Mouse (Mus musculus) heart, embryonic 14.5 days (tissue): ENCODE results near the gene Tubgcp5. TPM values are rescaled to one million over a fixed set of nuclear protein-coding genes. Genes with fewer than 3 reads are reported as not detected.

Source experiments
- ATAC-seq: fragments of 200-750 bp; cut with Nextera tagmentation; 2 replicates; pipeline ENCODE4 v1.8.0; 2017; ENCODE audit warnings: low read depth, moderate TSS enrichment; ENCODE audit not compliant: insufficient number of reproducible peaks, insufficient read depth, low FRiP score
- H3K27ac ChIP-seq, 2 experiments: fragments of 200-500 bp in 1 of 2; fragments of 300-500 bp in 1 of 2; sonication (generic) in 1 of 2; replicated peaks in 1 of 2; 2 replicates each; pipeline ENCODE4 v1.5.1; 2012 to 2014; ENCODE audit warnings: low read depth in 2 of 2, low read length in 2 of 2, control low read depth in 1 of 2, mild to moderate bottlenecking in 1 of 2, mixed read lengths in 1 of 2; ENCODE audit not compliant: control insufficient read depth in 1 of 2, insufficient read depth in 1 of 2
- H3K27me3 ChIP-seq: fragments of 300-500 bp; sonication (generic); 2 replicates; pipeline ENCODE4 v1.6.1; 2014; ENCODE audit warnings: mild to moderate bottlenecking, low read length, control low read depth; ENCODE audit not compliant: control insufficient read depth, insufficient read depth
- H3K36me3 ChIP-seq: fragments of 300-500 bp; sonication (generic); 2 replicates; pipeline ENCODE4 v1.6.1; 2014; ENCODE audit warnings: mild to moderate bottlenecking, control low read depth, low read length, mixed read lengths; ENCODE audit not compliant: control insufficient read depth, insufficient read depth
- H3K4me1 ChIP-seq, 2 experiments: fragments of 200-500 bp in 1 of 2; fragments of 300-500 bp in 1 of 2; sonication (generic) in 1 of 2; 2 replicates each; pipeline ENCODE4 v1.6.1; 2012 to 2014; ENCODE audit warnings: low read length in 2 of 2, control low read depth in 1 of 2, mixed read lengths in 1 of 2; ENCODE audit not compliant: control insufficient read depth in 2 of 2, insufficient read depth in 2 of 2
- H3K4me2 ChIP-seq: fragments of 300-500 bp; sonication (generic); 2 replicates; pipeline ENCODE4 v1.6.1; 2014; ENCODE audit warnings: mild to moderate bottlenecking, low read length
- H3K4me3 ChIP-seq, 2 experiments: fragments of 200-500 bp in 1 of 2; fragments of 300-500 bp in 1 of 2; sonication (generic) in 1 of 2; 2 replicates each; pipeline ENCODE4 v1.5.1; 2012 to 2014; ENCODE audit warnings: low read length in 2 of 2, mild to moderate bottlenecking in 2 of 2, control low read depth in 1 of 2, low read depth in 1 of 2, moderate library complexity in 1 of 2; ENCODE audit not compliant: control insufficient read depth in 1 of 2, insufficient read depth in 1 of 2
- H3K9ac ChIP-seq: fragments of 300-500 bp; sonication (generic); 2 replicates; pipeline ENCODE4 v1.6.1; 2014; ENCODE audit warnings: mild to moderate bottlenecking, low read length
- H3K9me3 ChIP-seq: fragments of 300-500 bp; sonication (generic); 2 replicates; pipeline ENCODE4 v1.6.1; 2016; ENCODE audit warnings: low read length, control low read depth; ENCODE audit not compliant: control insufficient read depth
- WGBS: fragments of 180-500 bp; shearing (Covaris S2); extraction: QIAGEN DNeasy Blood & Tissue Kit; methylation state at CpG from one replicate; pipeline ENCODE4 v1.1.7; 2014; 5-methylcytosine and 5-hydroxymethylcytosine counted together
- polyA plus RNA-seq: library from polyadenylated mRNA; unstranded; fragments of >200 nt; fragmentation: Nextera tagmentation; extraction: Ambion mirVana; gene quantifications from 2 replicates; pipeline ENCODE4 v1.2.1, GENCODE M21; 2014

Gene Tubgcp5
- polyA plus RNA-seq, 1 experiment from 2014 or later = 16.4 TPM

GRCm38 (mm10) chr7:55855597-55855996 is 61.6 kb downstream of the Tubgcp5 start:
- Histone ChIP-seq H3K27ac (no peak overlapping the region), H3K9me3 (no peaks in the 10 kb centered on the region), H3K4me2 (no peak overlapping the region), H3K9ac (no peak overlapping the region), H3K27me3 (no peaks in the 10 kb centered on the region), H3K36me3 (no peaks in the 10 kb centered on the region), H3K4me1 (peaks cover 7 to 19% of the 10 kb centered on the region in 2 experiments), H3K4me3 (no peak overlapping the region)
- 82% methylated on average over 3 of the region's 3 CpGs for WGBS
- ATAC-seq = no peak

DNA sequence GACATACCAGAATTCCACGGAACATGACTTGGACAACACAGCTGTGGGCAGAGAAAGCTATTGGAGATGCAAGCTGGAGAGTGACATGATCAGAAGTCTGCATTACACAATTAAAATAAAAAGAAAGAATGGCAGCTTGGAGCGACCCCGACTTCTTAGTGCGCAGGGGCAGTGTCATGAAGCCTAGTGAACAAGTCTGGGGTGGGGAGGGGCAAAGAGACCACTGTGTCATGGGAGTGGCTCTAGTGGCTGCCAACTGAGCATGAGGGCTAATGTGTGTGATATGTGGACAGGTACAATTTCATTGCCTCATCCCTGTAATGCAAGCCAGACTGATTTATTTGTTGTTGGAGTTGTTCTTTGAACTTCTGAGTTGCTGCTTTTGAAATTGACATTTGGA is 62.8 kb downstream of the Tubgcp5 start:
- no peak overlapping the region for H3K4me3 ChIP-seq
- WGBS = 97% methylated on average over 4 of the region's 4 CpGs
- H3K9me3 ChIP-seq = no peaks in the 10 kb centered on the region
- no peak for ATAC-seq
- H3K4me2 ChIP-seq = no peak overlapping the region
- no peak overlapping the region for H3K9ac ChIP-seq
- H3K27me3 ChIP-seq = no peaks in the 10 kb centered on the region
- no peak overlapping the region for H3K27ac ChIP-seq
- peaks cover 4 to 21% of the 10 kb centered on the region in 2 experiments; a peak in 3 of 4 replicates for H3K4me1 ChIP-seq
- no peaks in the 10 kb centered on the region for H3K36me3 ChIP-seq

DNA sequence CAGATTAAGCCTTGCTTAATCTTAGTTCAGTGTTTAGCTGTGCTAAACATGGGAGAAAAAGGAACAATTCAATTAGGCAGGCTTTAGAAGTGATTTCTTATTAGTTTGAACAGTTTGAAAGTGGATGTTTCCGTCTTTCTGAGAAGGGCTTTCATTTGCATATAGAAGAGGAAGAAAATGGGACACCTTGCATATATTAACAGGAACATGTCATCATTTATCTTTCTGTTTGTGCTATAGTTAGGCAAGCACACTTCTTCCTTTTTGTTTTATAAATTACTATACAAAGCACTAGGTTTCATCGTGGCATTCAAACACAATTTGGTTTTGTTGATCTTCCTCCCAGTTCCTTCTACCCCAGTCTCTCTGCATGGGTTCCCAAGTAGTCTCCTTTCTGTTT is 63.8 kb downstream of the Tubgcp5 start:
- 88% methylated on average over 2 of the region's 2 CpGs for WGBS
- no peak for ATAC-seq
- no peaks in the 10 kb centered on the region for H3K9me3 ChIP-seq

DNA sequence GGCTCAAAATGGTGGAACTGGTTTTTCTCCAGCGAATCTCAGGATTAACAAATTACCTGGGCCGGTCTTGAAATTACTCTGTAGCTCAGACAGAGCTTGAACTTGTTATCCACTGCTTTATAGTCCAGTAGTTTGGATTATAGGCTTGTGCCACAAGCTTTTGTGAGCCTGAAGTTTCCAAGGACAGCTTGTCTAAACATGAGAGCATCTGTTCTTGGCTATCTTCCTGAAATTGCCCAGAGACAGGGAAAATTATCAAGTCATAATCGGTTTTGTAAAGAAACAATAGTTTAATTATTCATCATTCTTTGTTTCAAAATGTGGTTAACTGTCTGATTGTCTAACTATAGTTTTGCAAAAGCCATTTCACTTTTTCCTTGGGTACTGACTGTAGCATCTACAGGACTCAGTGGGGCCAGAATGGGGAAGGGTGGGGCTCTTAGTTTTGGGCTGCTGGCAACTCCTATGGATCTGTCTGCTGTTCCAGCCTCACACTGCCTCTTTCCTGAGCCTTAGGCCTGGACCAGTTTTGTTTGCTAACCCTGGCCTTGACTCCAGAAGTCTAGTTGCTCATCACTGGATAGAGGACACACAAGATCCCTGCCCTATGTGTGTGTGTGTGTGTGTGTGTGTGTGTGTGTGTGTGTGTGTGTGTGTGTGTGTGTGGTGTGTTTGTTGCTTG is 65.0 kb downstream of the Tubgcp5 start:
- H3K36me3 ChIP-seq = no peaks in the 10 kb centered on the region
- H3K4me1 ChIP-seq = peaks cover 4 to 21% of the 10 kb centered on the region in 2 experiments; a peak in 3 of 4 replicates
- H3K27ac ChIP-seq = no peak overlapping the region
- no peaks in the 10 kb centered on the region for H3K9me3 ChIP-seq
- no peaks in the 10 kb centered on the region for H3K27me3 ChIP-seq
- H3K4me3 ChIP-seq = no peak overlapping the region
- no peak for ATAC-seq
- no peak overlapping the region for H3K4me2 ChIP-seq
- no peak overlapping the region for H3K9ac ChIP-seq
- 86% methylated on average over 3 of the region's 3 CpGs for WGBS

More for the DNA sequence above, 63.8 kb downstream of the Tubgcp5 start:
- H3K4me2 ChIP-seq = no peak overlapping the region
- H3K4me3 ChIP-seq = no peak overlapping the region
- no peaks in the 10 kb centered on the region for H3K36me3 ChIP-seq
- peaks cover 4 to 21% of the 10 kb centered on the region in 2 experiments; a peak in 3 of 4 replicates for H3K4me1 ChIP-seq
- H3K27me3 ChIP-seq = no peaks in the 10 kb centered on the region
- H3K27ac ChIP-seq = no peak overlapping the region
- H3K9ac ChIP-seq = no peak overlapping the region

GRCm38 (mm10) chr7:55859518-55859872 is 65.5 kb downstream of the Tubgcp5 start:
- Histone ChIP-seq H3K36me3 (no peaks in the 10 kb centered on the region), H3K4me1 (peaks cover 4 to 21% of the 10 kb centered on the region in 2 experiments; a peak in 3 of 4 replicates), H3K9ac (no peak overlapping the region), H3K9me3 (no peaks in the 10 kb centered on the region), H3K27ac (no peak overlapping the region), H3K4me3 (no peak overlapping the region), H3K4me2 (no peak overlapping the region), H3K27me3 (no peaks in the 10 kb centered on the region)
- 74% methylated on average over 2 of the region's 2 CpGs for WGBS
- no peak for ATAC-seq

- no peak for ATAC-seq
- no peaks in the 10 kb centered on the region for H3K36me3 ChIP-seq
- no peak overlapping the region for H3K4me2 ChIP-seq
- H3K4me1 ChIP-seq = peaks cover 4 to 21% of the 10 kb centered on the region in 2 experiments; a peak in 3 of 4 replicates
- H3K9ac ChIP-seq = no peak overlapping the region
- no peak overlapping the region for H3K27ac ChIP-seq
- no peaks in the 10 kb centered on the region for H3K9me3 ChIP-seq
- WGBS = 84% methylated on average over 6 of the region's 6 CpGs
- no peak overlapping the region for H3K4me3 ChIP-seq
- H3K27me3 ChIP-seq = no peaks in the 10 kb centered on the region
Observed at GRCm38 (mm10) chr7:55859956-55860355, 66.0 kb downstream of the Tubgcp5 start.

GRCm38 (mm10) chr7:55861175-55861574 is 67.2 kb downstream of the Tubgcp5 start:
- Histone ChIP-seq H3K27me3 (no peaks in the 10 kb centered on the region), H3K4me1 (peaks cover 3 to 18% of the 10 kb centered on the region in 2 experiments; a peak in 3 of 4 replicates), H3K36me3 (no peaks in the 10 kb centered on the region), H3K4me2 (no peak overlapping the region), H3K9me3 (no peaks in the 10 kb centered on the region), H3K27ac (no peak overlapping the region), H3K9ac (no peak overlapping the region), H3K4me3 (no peak overlapping the region)
- WGBS = 87% methylated on average over 4 of the region's 4 CpGs
- ATAC-seq = no peak

DNA sequence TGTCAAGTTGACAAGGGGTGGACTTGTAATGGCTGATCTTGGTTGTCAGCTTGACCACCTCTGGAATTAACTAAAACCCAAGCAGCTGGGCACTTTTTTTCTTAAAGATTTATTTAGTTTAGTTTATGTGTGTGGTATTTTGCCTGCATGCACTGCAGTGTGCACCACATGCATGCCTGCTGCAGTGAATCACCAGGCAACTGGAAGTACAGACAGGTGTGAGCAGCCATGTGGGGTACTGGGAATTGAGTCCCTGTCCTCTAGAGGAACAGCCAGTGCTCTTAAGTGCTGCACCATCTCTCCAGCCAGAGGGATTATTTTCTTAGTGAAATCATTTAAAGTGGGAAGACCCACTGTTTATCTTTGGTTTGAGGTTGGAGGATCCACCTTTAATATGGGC is 71.1 kb downstream of the Tubgcp5 start:
- Histone ChIP-seq H3K27ac (no peak overlapping the region), H3K9ac (no peak overlapping the region), H3K36me3 (no peaks in the 10 kb centered on the region), H3K4me2 (no peak overlapping the region), H3K4me1 (peaks cover 0 to 5% of the 10 kb centered on the region in 2 experiments; a peak in 2 of 4 replicates), H3K4me3 (no peak overlapping the region), H3K27me3 (no peaks in the 10 kb centered on the region), H3K9me3 (no peaks in the 10 kb centered on the region)
- no peak for ATAC-seq
